Mouse (Mus musculus) CH12.LX (cell line): ENCODE data around the gene Tead2. TPM values are rescaled to one million over a fixed set of nuclear protein-coding genes. Genes with fewer than 3 reads are reported as not detected.
"Not testable (repeated sequence)": the region's sequence is repeated elsewhere in the genome, so short reads cannot be mapped to it uniquely, and the experiment has no call there.

Experiments
- DNase-seq: peaks from one replicate; pipeline ENCODE4 v3.0.0-alpha.2; 2013; ENCODE audit errors: extremely low read depth
- H3K27ac ChIP-seq: 2 replicates; pipeline ENCODE4 v1.5.1; 2012; ENCODE audit warnings: low read depth, mild to moderate bottlenecking, control low read depth, moderate library complexity; ENCODE audit not compliant: insufficient read depth
- H3K27me3 ChIP-seq: replicated peaks from 2 replicates; pipeline ENCODE3; 2012; ENCODE audit warnings: inconsistent platforms
- H3K36me3 ChIP-seq, 2 experiments: replicated peaks in 1 of 2; 2 replicates each; pipeline versions ENCODE3 to v1.6.1; 2012; ENCODE audit warnings: inconsistent platforms in 1 of 2, low read length in 1 of 2, mild to moderate bottlenecking in 1 of 2, mixed read lengths in 1 of 2, moderate library complexity in 1 of 2; ENCODE audit not compliant: control insufficient read depth in 1 of 2, insufficient read depth in 1 of 2
- H3K4me1 ChIP-seq, 2 experiments: 2 replicates each; pipeline ENCODE4 v1.6.1; 2012; ENCODE audit warnings: inconsistent platforms in 1 of 2, moderate library complexity in 1 of 2; ENCODE audit not compliant: insufficient read depth in 2 of 2, control insufficient read depth in 1 of 2
- H3K4me2 ChIP-seq: 2 replicates; pipeline ENCODE4 v1.6.1; 2012; ENCODE audit warnings: low read depth, mild to moderate bottlenecking, control low read depth; ENCODE audit not compliant: poor library complexity, insufficient read depth, severe bottlenecking
- H3K4me3 ChIP-seq, 3 experiments: fragments of 150-350 bp in 1 of 3; sonication (generic) in 1 of 3; replicated peaks in 1 of 3; 2 replicates each; pipeline versions ENCODE3 to v1.5.1; 2011 to 2012; ENCODE audit warnings: low read depth in 2 of 3, low read length in 2 of 3, mild to moderate bottlenecking in 2 of 3, moderate library complexity in 2 of 3, control low read depth in 1 of 3, improper control_type of control experiment in 1 of 3, inconsistent platforms in 1 of 3, mixed read lengths in 1 of 3; ENCODE audit not compliant: poor library complexity in 1 of 3
- H3K79me2 ChIP-seq: replicated peaks from 2 replicates; pipeline ENCODE4 v1.6.1; 2012; ENCODE audit warnings: mild to moderate bottlenecking, moderate library complexity; ENCODE audit not compliant: control insufficient read depth, poor library complexity, insufficient read depth, severe bottlenecking; ENCODE audit errors: extremely low read depth
- H3K9ac ChIP-seq: 2 replicates; pipeline ENCODE4 v1.6.1; 2012; ENCODE audit warnings: low read depth, mild to moderate bottlenecking, control low read depth, moderate library complexity; ENCODE audit not compliant: insufficient read depth
- H3K9me3 ChIP-seq: replicated peaks from 2 replicates; pipeline ENCODE3; 2012; ENCODE audit warnings: low read length, inconsistent platforms, mixed read lengths
- CHD2 ChIP-seq: IDR thresholded peaks from 2 replicates; pipeline ENCODE4 v1.6.1; 2011; ENCODE audit warnings: low read length, improper control_type of control experiment
- CTCF ChIP-seq, 2 experiments: IDR thresholded peaks in 1 of 2; conservative IDR thresholded peaks in 1 of 2; 2 replicates each; pipeline ENCODE4 v1.5.1; 2011 to 2012; ENCODE audit warnings: low read depth in 2 of 2, low read length in 2 of 2, improper control_type of control experiment in 1 of 2, inconsistent platforms in 1 of 2, mild to moderate bottlenecking in 1 of 2, moderate library complexity in 1 of 2
- E2F4 ChIP-seq: IDR thresholded peaks from 2 replicates; pipeline ENCODE4 v1.6.1; 2011; ENCODE audit warnings: low read depth, low read length, improper control_type of control experiment; ENCODE audit not compliant: insufficient replicate concordance
- ETS1 ChIP-seq: conservative IDR thresholded peaks from 2 replicates; pipeline ENCODE4 v1.6.1; 2012; ENCODE audit warnings: low read depth, mild to moderate bottlenecking, inconsistent platforms, low read length, improper control_type of control experiment, moderate library complexity
- GABPA ChIP-seq: IDR thresholded peaks from 2 replicates; pipeline ENCODE4 v1.6.1; 2012; ENCODE audit warnings: low read depth, low read length, improper control_type of control experiment, inconsistent platforms; ENCODE audit not compliant: insufficient replicate concordance
- HCFC1 ChIP-seq: IDR thresholded peaks from 2 replicates; pipeline ENCODE4 v1.6.1; 2012; ENCODE audit warnings: low read depth, mild to moderate bottlenecking, inconsistent platforms, low read length, improper control_type of control experiment
- JUN ChIP-seq: IDR thresholded peaks from 2 replicates; pipeline ENCODE4 v1.6.1; 2011; ENCODE audit warnings: low read depth, mild to moderate bottlenecking, low read length, improper control_type of control experiment, moderate library complexity; ENCODE audit not compliant: insufficient read depth
- MEF2A ChIP-seq: IDR thresholded peaks from 2 replicates; pipeline ENCODE4 v1.6.1; 2014; ENCODE audit warnings: low read depth, mild to moderate bottlenecking, inconsistent platforms, low read length, improper control_type of control experiment, borderline replicate concordance
- MYC ChIP-seq: IDR thresholded peaks from 2 replicates; pipeline ENCODE4 v1.6.1; 2011; ENCODE audit warnings: low read depth, mild to moderate bottlenecking, improper control_type of control experiment, low read length
- NELFE ChIP-seq: IDR thresholded peaks from 2 replicates; pipeline ENCODE4 v1.6.1; 2011; ENCODE audit warnings: low read depth, low read length, improper control_type of control experiment
- POLR2A ChIP-seq: IDR thresholded peaks from 2 replicates; pipeline ENCODE4 v1.6.1; 2011; ENCODE audit warnings: low read depth, mild to moderate bottlenecking, improper control_type of control experiment, low read length
- POLR2AphosphoS2 ChIP-seq: IDR thresholded peaks from 2 replicates; pipeline ENCODE4 v1.6.1; 2011; ENCODE audit warnings: low read depth, low read length, improper control_type of control experiment
- RAD21 ChIP-seq: IDR thresholded peaks from 2 replicates; pipeline ENCODE4 v1.6.1; 2011; ENCODE audit warnings: low read depth, mild to moderate bottlenecking, low read length, improper control_type of control experiment, moderate library complexity
- RCOR1 ChIP-seq: conservative IDR thresholded peaks from 2 replicates; pipeline ENCODE4 v1.6.1; 2012; ENCODE audit warnings: low read depth, mild to moderate bottlenecking, inconsistent platforms, low read length, improper control_type of control experiment
- USF1 ChIP-seq: IDR thresholded peaks from 2 replicates; pipeline ENCODE4 v1.6.1; 2014; ENCODE audit warnings: low read depth, mild to moderate bottlenecking, inconsistent platforms, low read length, improper control_type of control experiment
- USF2 ChIP-seq: conservative IDR thresholded peaks from 2 replicates; pipeline ENCODE4 v1.6.1; 2011; ENCODE audit warnings: low read depth, low read length, improper control_type of control experiment
- ZC3H11A ChIP-seq: IDR thresholded peaks from 2 replicates; pipeline ENCODE4 v1.6.1; 2012; ENCODE audit warnings: low read depth, mild to moderate bottlenecking, inconsistent platforms, low read length, improper control_type of control experiment
- ZKSCAN1 ChIP-seq: IDR thresholded peaks from 2 replicates; pipeline ENCODE4 v1.6.1; 2012; ENCODE audit warnings: low read depth, inconsistent platforms, low read length, improper control_type of control experiment, borderline replicate concordance
- ZMIZ1 ChIP-seq: IDR thresholded peaks from 2 replicates; pipeline ENCODE4 v1.6.1; 2012; ENCODE audit warnings: low read depth, mild to moderate bottlenecking, inconsistent platforms, low read length, improper control_type of control experiment
- ZNF384 ChIP-seq: IDR thresholded peaks from 2 replicates; pipeline ENCODE4 v1.6.1; 2012; ENCODE audit warnings: low read depth, low read length, improper control_type of control experiment, inconsistent platforms
- dilution Hi-C: fragments of 300-500 bp; cut with MboI; formaldehyde crosslinking; loops from 2 replicates; pipeline ENCODE4 v1.14.3; 2020; ENCODE audit warnings: low sequenced_read_pairs; ENCODE audit not compliant: extremely low pct_unique_long_range_greater_than_20kb, extremely low pct_ligation_motif_present
- in situ Hi-C: fragments of 300-500 bp; cut with MboI; formaldehyde crosslinking; loops from 3 replicates; pipeline ENCODE4 v1.14.3; 2019; ENCODE audit warnings: low sequenced_read_pairs, low pct_ligation_motif_present, low pct_unique_long_range_greater_than_20kb, mixed read lengths
- polyA plus RNA-seq: library from polyadenylated mRNA; unstranded; fragments of >175 nt; gene quantifications from 2 replicates; pipeline ENCODE4 v1.2.1, GENCODE M21; 2012; ENCODE audit warnings: low read depth; ENCODE audit not compliant: insufficient read length
- total RNA-seq, 2 experiments: library from RNA; depleted of rRNA; stranded (reverse); fragments of 300-350 nt in 1 of 2; fragments of >200 nt in 1 of 2; gene quantifications; 2 replicates each; pipeline ENCODE4 v1.2.3; 2012 to 2014

Gene Tead2
- total and polyA plus RNA-seq, 3 experiments, result 0.31 to 2.5 (median 0.38) TPM

- in situ Hi-C loops, result not testable (repeated sequence)
Measured at GRCm38 (mm10) chr7:45255822-45256221, 40.3 kb downstream of the Tead2 start.

GRCm38 (mm10) chr7:45257063-45257840 is 41.7 kb downstream of the Tead2 start:
- no peak for DNase-seq
- dilution Hi-C loops (no loop called here), in situ Hi-C loops (no loop called here)
- Histone ChIP-seq H3K27me3 (peaks cover 4% of the 10 kb centered on the region), H3K79me2 (no peaks in the 10 kb centered on the region), H3K36me3 (no peaks in the 10 kb centered on the region), H3K9ac (no peak overlapping the region), H3K27ac (no peak overlapping the region), H3K4me1 (peaks cover 0 to 5% of the 10 kb centered on the region in 2 experiments; a peak in 1 of 4 replicates), H3K9me3 (no peaks in the 10 kb centered on the region), H3K4me3 (no peak overlapping the region), H3K4me2 (no peak overlapping the region)
- no peak for TF ChIP-seq ZKSCAN1
- no peak for TF ChIP-seq USF2
- TF ChIP-seq ETS1, result no peak
- no peak for TF ChIP-seq NELFE
- TF ChIP-seq MYC, result no peak
- no peak for TF ChIP-seq MEF2A
- TF ChIP-seq ZMIZ1, result no peak
- TF ChIP-seq CHD2, result no peak
- TF ChIP-seq E2F4, result no peak
- TF ChIP-seq CTCF (conservative IDR thresholded peaks at IDR 0.05 in 1 of 2, IDR thresholded peaks at IDR 0.05 in 1 of 2; ENCODE audit: low read depth in 2 of 2, low read length in 2 of 2), result no peak
- TF ChIP-seq POLR2A, result no peak
- no peak for TF ChIP-seq JUN
- TF ChIP-seq ZC3H11A, result no peak
- TF ChIP-seq RCOR1, result no peak
- TF ChIP-seq HCFC1, result no peak
- no peak for TF ChIP-seq USF1
- TF ChIP-seq GABPA, result no peak
- no peak for TF ChIP-seq POLR2AphosphoS2
- no peak for TF ChIP-seq ZNF384
- no peak for TF ChIP-seq RAD21

More at GRCm38 (mm10) chr7:45255822-45256221, 40.3 kb downstream of the Tead2 start:
- DNase-seq, H3K27me3 ChIP-seq, H3K4me1 ChIP-seq, H3K4me3 ChIP-seq, H3K79me2 ChIP-seq, dilution Hi-C loops, H3K27ac ChIP-seq, H3K9me3 ChIP-seq, H3K4me2 ChIP-seq, H3K9ac ChIP-seq, H3K36me3 ChIP-seq: not testable (repeated sequence)
